Mouse (Mus musculus) lung, postnatal 0 days (tissue): ENCODE measurements around the gene Lrguk.

ENCODE experiments used
- CTCF ChIP-seq: IDR thresholded peaks from 2 replicates; pipeline ENCODE4 v1.5.1; 2016; ENCODE audit warnings: antibody characterized with exemption, mild to moderate bottlenecking
- EP300 ChIP-seq: IDR thresholded peaks from 2 replicates; pipeline ENCODE4 v1.6.1; 2016; ENCODE audit warnings: antibody characterized with exemption, mild to moderate bottlenecking, control low read depth

DNA sequence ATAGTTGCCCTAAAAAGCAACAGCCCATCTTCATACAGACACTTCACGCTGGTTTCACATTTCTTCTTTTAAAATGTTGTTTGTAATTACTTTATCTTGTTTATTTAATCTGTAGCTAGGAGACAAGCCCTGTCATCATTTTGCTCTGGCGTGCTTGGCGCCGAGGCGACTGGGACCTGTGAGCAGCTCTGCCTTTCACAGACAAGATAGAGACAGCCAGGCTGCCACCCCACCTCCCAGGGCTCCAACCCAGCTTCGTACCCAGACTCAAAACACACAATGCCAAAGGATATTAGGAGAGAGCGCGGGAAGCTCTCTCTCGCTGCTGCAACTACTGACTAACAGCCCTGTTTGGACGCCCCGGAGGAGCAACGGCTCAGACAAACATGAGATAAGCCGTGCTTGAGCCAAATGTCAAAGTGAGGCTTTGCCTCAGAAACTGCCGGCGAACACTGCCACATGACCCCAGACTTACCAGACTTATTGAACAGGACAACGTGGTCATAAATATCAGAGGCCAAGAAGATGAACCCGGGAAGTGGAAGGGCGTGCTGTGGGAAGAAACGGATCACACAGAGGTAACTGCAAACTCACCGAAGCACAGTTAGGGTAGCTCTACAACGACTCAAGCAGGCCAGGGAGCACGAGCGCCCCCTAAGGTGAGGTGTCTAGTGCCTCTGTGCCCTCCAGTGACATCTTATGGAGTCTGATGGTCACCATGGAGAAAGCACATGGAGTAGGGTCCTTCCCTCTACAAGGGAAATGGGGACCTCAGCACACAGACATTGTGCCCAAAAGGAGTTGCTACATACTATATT is 131.0 kb downstream of the Lrguk start:
- TF ChIP-seq EP300 (no peak), CTCF (peak; percentile 55)
